In the genomic region with DNA sequence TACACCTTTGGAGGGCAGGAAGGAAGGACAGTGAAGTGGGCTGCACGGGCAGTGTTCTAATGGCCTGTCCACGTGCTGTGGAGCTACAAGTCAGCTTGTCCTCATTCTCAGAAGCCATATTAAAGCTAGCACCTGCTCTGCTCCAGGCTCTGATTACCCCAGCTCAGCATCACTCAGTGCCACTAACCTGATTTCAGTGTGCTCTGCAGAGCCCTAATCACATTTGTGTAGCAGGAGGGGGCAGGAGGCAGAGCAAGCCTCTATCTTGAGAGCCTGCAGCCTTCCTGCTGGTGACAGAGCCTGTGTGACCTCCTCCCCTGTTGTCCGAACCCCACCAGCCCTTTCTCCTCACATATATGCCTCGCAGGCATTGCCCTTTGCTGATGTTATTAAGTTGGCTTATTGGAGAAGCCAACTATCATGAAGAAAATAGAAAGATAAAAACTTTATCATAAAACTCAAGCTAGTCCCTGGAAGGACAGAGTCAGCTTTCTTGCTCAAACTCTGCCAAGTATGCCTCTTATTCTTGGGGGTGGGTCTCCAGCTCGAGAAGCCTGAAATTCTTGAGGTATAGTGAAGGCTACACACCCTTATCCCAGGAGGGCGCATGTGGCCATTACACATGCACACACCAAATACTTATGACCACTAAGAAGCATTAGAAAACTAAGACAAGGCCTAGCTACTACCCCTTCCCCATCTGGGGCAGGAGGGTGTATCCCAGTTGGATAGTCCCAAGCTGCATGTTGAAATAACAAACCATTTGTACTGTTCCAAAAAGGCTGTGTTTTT, we compare ENCODE assay signal across 9 mouse cellular contexts. TPM values are rescaled to one million over a fixed set of nuclear protein-coding genes. Genes with fewer than 3 reads are reported as not detected.
DNase-seq lines count a peak whose midpoint lies in the region; ATAC-seq lines count a peak whose summit lies in the region.
"Had no signal": no experiment of that assay in that cellular context is flagged by ENCODE, and none has a peak within 500 bp of the region (broad histone marks: within the 10 kb centered on the region; RNA-seq: fewer than 3 reads in every experiment).

No protein-coding gene starts in this region.

- H3K27ac ChIP-seq in heart, embryonic 14.5 days (replicated peaks in 1 of 2; ENCODE audit: control insufficient read depth in 1 of 2, insufficient read depth in 1 of 2, low read depth in 2 of 2, low read length in 2 of 2), result peak overlapping the region; percentile 58 to 75
- peak overlapping the region; percentile 84 for H3K27ac ChIP-seq in embryonic facial prominence, embryonic 12.5 days
- H3K27ac ChIP-seq in hindbrain, embryonic 10.5 days, result peak overlapping the region; percentile 69
- H3K27ac ChIP-seq in midbrain, embryonic 13.5 days, result peak overlapping the region; percentile 74
- H3K27ac ChIP-seq: forebrain, embryonic 13.5 days had no signal

- no peak overlapping the region for H3K4me2 ChIP-seq in heart, embryonic 14.5 days (ENCODE audit: low read length)
- no peak overlapping the region for H3K4me2 ChIP-seq in embryonic facial prominence, embryonic 12.5 days (replicated peaks)
- no peak overlapping the region for H3K4me2 ChIP-seq in midbrain, embryonic 13.5 days (replicated peaks)
- H3K4me2 ChIP-seq: forebrain, embryonic 13.5 days had no signal

- H3K36me3 ChIP-seq in heart, embryonic 14.5 days (ENCODE audit: control insufficient read depth, insufficient read depth, low read length), result no peaks in the 10 kb centered on the region
- no peaks in the 10 kb centered on the region for H3K36me3 ChIP-seq in embryonic facial prominence, embryonic 12.5 days
- no peaks in the 10 kb centered on the region for H3K36me3 ChIP-seq in hindbrain, embryonic 10.5 days
- H3K36me3 ChIP-seq in midbrain, embryonic 13.5 days, result no peaks in the 10 kb centered on the region

- H3K4me3 ChIP-seq in heart, embryonic 14.5 days (ENCODE audit: control insufficient read depth in 1 of 2, insufficient read depth in 1 of 2, low read depth in 1 of 2, low read length in 2 of 2), result no peak overlapping the region
- no peak overlapping the region for H3K4me3 ChIP-seq in embryonic facial prominence, embryonic 12.5 days
- H3K4me3 ChIP-seq in hindbrain, embryonic 10.5 days, result no peak overlapping the region
- no peak overlapping the region for H3K4me3 ChIP-seq in midbrain, embryonic 13.5 days (replicated peaks)
- H3K4me3 ChIP-seq: forebrain, embryonic 13.5 days had no signal

- intact Hi-C loops in heart, postnatal 14 days (cut with DNase I), result no loop called here

- no peaks in the 10 kb centered on the region for H3K27me3 ChIP-seq in heart, embryonic 14.5 days (ENCODE audit: control insufficient read depth, insufficient read depth, low read length)
- H3K27me3 ChIP-seq in embryonic facial prominence, embryonic 12.5 days, result no peaks in the 10 kb centered on the region
- H3K27me3 ChIP-seq in hindbrain, embryonic 10.5 days (ENCODE audit: insufficient read depth, poor library complexity, severe bottlenecking), result no peaks in the 10 kb centered on the region
- no peaks in the 10 kb centered on the region for H3K27me3 ChIP-seq in midbrain, embryonic 13.5 days
- H3K27me3 ChIP-seq: forebrain, embryonic 13.5 days had no signal

- no peak overlapping the region for H3K9ac ChIP-seq in heart, embryonic 14.5 days (ENCODE audit: low read length)
- no peak overlapping the region for H3K9ac ChIP-seq in embryonic facial prominence, embryonic 12.5 days
- H3K9ac ChIP-seq in midbrain, embryonic 13.5 days (replicated peaks), result no peak overlapping the region
- H3K9ac ChIP-seq: forebrain, embryonic 13.5 days had no signal

- H3K9me3 ChIP-seq in heart, embryonic 14.5 days (ENCODE audit: control insufficient read depth, low read length), result no peaks in the 10 kb centered on the region
- H3K9me3 ChIP-seq in embryonic facial prominence, embryonic 12.5 days, result no peaks in the 10 kb centered on the region
- no peaks in the 10 kb centered on the region for H3K9me3 ChIP-seq in hindbrain, embryonic 10.5 days
- H3K9me3 ChIP-seq in midbrain, embryonic 13.5 days, result no peaks in the 10 kb centered on the region
- H3K9me3 ChIP-seq: forebrain, embryonic 13.5 days had no signal

- 33% methylated on average over 6 of the region's 6 CpGs for WGBS in heart, embryonic 14.5 days
- 44% methylated on average over 6 of the region's 6 CpGs for WGBS in embryonic facial prominence, embryonic 12.5 days
- 64% methylated on average over 6 of the region's 6 CpGs for WGBS in hindbrain, embryonic 10.5 days
- WGBS in midbrain, embryonic 13.5 days, result 60% methylated on average over 6 of the region's 6 CpGs

- H3K4me1 ChIP-seq in heart, embryonic 14.5 days (ENCODE audit: control insufficient read depth in 2 of 2, insufficient read depth in 2 of 2, low read length in 2 of 2), result peaks cover 15 to 22% of the 10 kb centered on the region in 2 experiments
- H3K4me1 ChIP-seq in embryonic facial prominence, embryonic 12.5 days, result peaks cover 41% of the 10 kb centered on the region
- H3K4me1 ChIP-seq in hindbrain, embryonic 10.5 days (replicated peaks), result peaks cover 52% of the 10 kb centered on the region
- peaks cover 31% of the 10 kb centered on the region for H3K4me1 ChIP-seq in midbrain, embryonic 13.5 days (replicated peaks)

- no peak for DNase-seq in heart, postnatal 14 days
- no peak for DNase-seq in hindbrain, embryonic 10.5 days (ENCODE audit: low spot score)
- no peak for DNase-seq in kidney, adult 18-20 months
- DNase-seq: thymus, postnatal 36 days had no signal

- 0 out of 2 replicates have a peak, but pooled peaks have one; percentile 52 for ATAC-seq in heart, embryonic 14.5 days (ENCODE audit: insufficient number of reproducible peaks, insufficient read depth, low FRiP score, low read depth)
- ATAC-seq in embryonic facial prominence, embryonic 12.5 days (ENCODE audit: insufficient number of reproducible peaks, insufficient read depth, low FRiP score, low TSS enrichment), result no peak
- ATAC-seq in midbrain, embryonic 13.5 days, result peak; percentile 25; the same call in 1 of the 2 replicates
- ATAC-seq in erythroblast, adult 5-6 weeks (replicated peaks; ENCODE audit: low FRiP score, poor library complexity, severe bottlenecking), result no peak
- ATAC-seq: forebrain, embryonic 13.5 days had no signal

RNA-seq across cellular contexts. Expression of a gene that starts 41.9 kb away (rescaled TPM):
- polyA plus RNA-seq in heart, embryonic 14.5 days (2014; fragmentation: Nextera tagmentation; extraction: Ambion mirVana), result 49.6 and 53.8 TPM in 2 replicates
- 1 to 10 TPM; 1.0 to 2.3 TPM for total RNA-seq in heart, postnatal 14 days (2021)
- 66.9 and 71.1 TPM in 2 replicates for polyA plus RNA-seq in embryonic facial prominence, embryonic 12.5 days (2016; fragmentation: Nextera tagmentation; extraction: Ambion mirVana)
- polyA plus RNA-seq in hindbrain, embryonic 10.5 days (2016; fragmentation: Nextera tagmentation; extraction: Ambion mirVana), result 67.8 and 105 TPM in 2 replicates
- 23.6 and 26.2 TPM in 2 replicates for polyA plus RNA-seq in midbrain, embryonic 13.5 days (2015; fragmentation: Nextera tagmentation; extraction: Ambion mirVana)
- 35.9 and 36.6 TPM in 2 replicates for total RNA-seq in erythroblast, adult 5-6 weeks (2015; ENCODE audit: low replicate concordance)
- total RNA-seq in erythroblast, adult 5-6 weeks (2017; ENCODE audit: low replicate concordance), result 34.0 and 40.8 TPM in 2 replicates

RNA-seq across cellular contexts. Expression of a gene that starts 47.3 kb away (rescaled TPM):
- polyA plus RNA-seq in heart, embryonic 14.5 days (2014; fragmentation: Nextera tagmentation; extraction: Ambion mirVana), result 114 and 117 TPM in 2 replicates
- total RNA-seq in heart, postnatal 14 days (2021), result 1 to 10 TPM; 3.1 to 5.8 TPM
- polyA plus RNA-seq in embryonic facial prominence, embryonic 12.5 days (2016; fragmentation: Nextera tagmentation; extraction: Ambion mirVana), result 10.8 and 13.5 TPM in 2 replicates
- polyA plus RNA-seq in hindbrain, embryonic 10.5 days (2016; fragmentation: Nextera tagmentation; extraction: Ambion mirVana), result 10.2 TPM in 2 replicates
- polyA plus RNA-seq in midbrain, embryonic 13.5 days (2015; fragmentation: Nextera tagmentation; extraction: Ambion mirVana), result 17.8 and 43.0 TPM in 2 replicates
- total RNA-seq in erythroblast, adult 5-6 weeks (2015; ENCODE audit: low replicate concordance), result not detected in 2 replicates
- not detected in 2 replicates for total RNA-seq in erythroblast, adult 5-6 weeks (2017; ENCODE audit: low replicate concordance)

Comparison
In these comparisons a context has a peak if more than half of its experiments do, and no peak if none do; other contexts are left out.
1. ATAC-seq: peak in heart, embryonic 14.5 days (single experiment) and midbrain, embryonic 13.5 days (single experiment); none in embryonic facial prominence, embryonic 12.5 days (single experiment) and erythroblast, adult 5-6 weeks (single experiment).
2. Peak in every context shown above with its lines, with median percentiles within 50 percentile points of each other: H3K27ac ChIP-seq.